Mouse (Mus musculus) heart, embryonic 11.5 days (tissue): ENCODE data around the gene Ptprr. TPM values are rescaled to one million over a fixed set of nuclear protein-coding genes. Genes with fewer than 3 reads are reported as not detected.

Source experiments
- ATAC-seq: fragments of 200-750 bp; cut with Nextera tagmentation; replicated peaks from 2 replicates; pipeline ENCODE4 v1.8.0; 2017; ENCODE audit warnings: moderate library complexity; ENCODE audit not compliant: insufficient number of reproducible peaks, low FRiP score, low TSS enrichment
- H3K27ac ChIP-seq: fragments of 300-500 bp; sonication (generic); 2 replicates; pipeline ENCODE4 v1.5.1; 2014; ENCODE audit warnings: mild to moderate bottlenecking, low read depth, low read length
- H3K27me3 ChIP-seq: fragments of 300-500 bp; sonication (generic); 2 replicates; pipeline ENCODE4 v1.6.1; 2014; ENCODE audit warnings: mild to moderate bottlenecking, low read length, mixed read lengths; ENCODE audit not compliant: control insufficient read depth, insufficient read depth
- H3K36me3 ChIP-seq: fragments of 300-500 bp; sonication (generic); 2 replicates; pipeline ENCODE4 v1.6.1; 2014; ENCODE audit warnings: mild to moderate bottlenecking, low read length, moderate library complexity, mixed read lengths; ENCODE audit not compliant: control insufficient read depth, insufficient read depth
- H3K4me1 ChIP-seq: fragments of 300-500 bp; sonication (generic); 2 replicates; pipeline ENCODE4 v1.6.1; 2014; ENCODE audit warnings: low read length; ENCODE audit not compliant: control insufficient read depth, insufficient read depth
- H3K4me2 ChIP-seq: fragments of 300-500 bp; sonication (generic); 2 replicates; pipeline ENCODE4 v1.6.1; 2014; ENCODE audit warnings: mild to moderate bottlenecking, moderate library complexity
- H3K4me3 ChIP-seq: fragments of 300-500 bp; sonication (generic); 2 replicates; pipeline ENCODE4 v1.5.1; 2014; ENCODE audit warnings: low read depth, low read length
- H3K9ac ChIP-seq: fragments of 300-500 bp; sonication (generic); 2 replicates; pipeline ENCODE4 v1.6.1; 2014; ENCODE audit warnings: mild to moderate bottlenecking, low read depth, low read length, moderate library complexity
- H3K9me3 ChIP-seq: fragments of 300-500 bp; sonication (generic); replicated peaks from 2 replicates; pipeline ENCODE4 v1.6.1; 2016; ENCODE audit warnings: low read length; ENCODE audit not compliant: control insufficient read depth
- WGBS: fragments of 180-500 bp; shearing (Covaris S2); extraction: QIAGEN DNeasy Blood & Tissue Kit; methylation state at CpG from one replicate; pipeline ENCODE4 v1.1.7; 2014; ENCODE audit not compliant: insufficient replicate concordance; 5-methylcytosine and 5-hydroxymethylcytosine counted together
- polyA plus RNA-seq: library from polyadenylated mRNA; unstranded; fragments of >200 nt; fragmentation: Nextera tagmentation; extraction: Ambion mirVana; gene quantifications from 2 replicates; pipeline ENCODE4 v1.2.1, GENCODE M21; 2014

Gene Ptprr
- polyA plus RNA-seq, 1 experiment from 2014 or later = 0.63 TPM

DNA sequence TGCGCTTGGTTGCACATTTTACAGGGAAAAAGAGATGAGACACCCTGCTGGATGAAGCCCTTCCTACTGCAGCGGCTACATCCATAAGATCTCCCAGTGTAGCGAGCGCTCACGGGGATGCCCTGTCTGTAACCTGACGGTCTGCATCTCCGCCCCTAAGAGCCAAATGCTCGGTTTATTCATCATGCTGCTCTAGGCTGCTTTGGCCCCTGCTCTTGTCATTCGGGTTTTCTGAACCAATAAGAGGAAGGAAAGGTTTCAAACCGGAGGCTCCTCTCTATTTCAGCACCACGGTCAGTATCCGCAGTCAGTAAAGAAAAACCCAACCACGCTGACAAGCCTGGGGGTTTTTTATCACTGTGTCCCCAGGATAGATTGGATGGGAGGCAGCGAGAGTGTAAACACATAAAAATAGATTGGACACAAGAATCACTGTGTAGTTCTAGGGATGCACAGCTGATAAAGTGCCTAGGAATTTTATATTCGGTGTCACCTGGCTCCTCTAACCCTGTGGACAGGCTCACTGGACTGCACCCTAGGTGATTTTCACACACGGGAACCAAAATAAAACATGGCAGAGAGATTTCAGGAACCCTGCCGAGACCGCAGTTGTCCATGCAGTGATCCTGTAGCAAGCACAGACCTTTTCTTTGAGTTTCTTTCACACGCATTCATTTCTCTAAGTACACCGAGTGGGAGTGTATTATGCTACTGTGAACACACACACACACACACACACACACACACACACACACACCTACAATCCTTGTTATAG lies 1.3 kb downstream of the Ptprr start:
- Histone ChIP-seq H3K36me3 (no peaks in the 10 kb centered on the region), H3K4me2 (peak overlapping the region; percentile 65), H3K9ac (no peak overlapping the region), H3K27me3 (peaks cover 7% of the 10 kb centered on the region), H3K9me3 (no peaks in the 10 kb centered on the region), H3K27ac (no peak overlapping the region), H3K4me1 (peaks cover 5% of the 10 kb centered on the region), H3K4me3 (no peak overlapping the region; the same call in 1 of the 2 replicates)
- 12% methylated on average over 20 of the region's 20 CpGs for WGBS
- ATAC-seq = no peak

DNA sequence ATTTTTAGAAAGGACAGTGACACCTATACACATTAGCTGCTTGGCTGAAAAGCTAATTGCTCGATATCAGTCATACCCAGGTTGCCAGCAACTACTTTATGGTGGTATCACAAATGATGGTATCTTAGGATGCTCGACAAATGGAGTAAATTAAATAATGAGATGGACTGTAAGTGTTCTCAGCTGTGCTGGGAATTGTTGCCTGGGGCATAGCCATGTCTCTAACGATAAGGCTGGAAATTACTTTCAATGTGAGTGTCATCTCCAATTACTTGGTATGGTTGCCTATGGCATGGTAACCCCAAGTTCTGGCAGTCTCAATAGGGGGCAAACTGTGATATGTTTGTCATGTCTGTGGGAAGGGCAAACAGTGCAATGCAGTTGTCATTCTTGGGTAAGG lies 3.1 kb downstream of the Ptprr start:
- WGBS = 71% methylated on average over 3 of the region's 3 CpGs
- Histone ChIP-seq H3K4me1 (peaks cover 5% of the 10 kb centered on the region), H3K9me3 (no peaks in the 10 kb centered on the region), H3K4me3 (no peak overlapping the region), H3K27ac (no peak overlapping the region), H3K9ac (no peak overlapping the region), H3K4me2 (no peak overlapping the region), H3K27me3 (peaks cover 7% of the 10 kb centered on the region), H3K36me3 (no peaks in the 10 kb centered on the region)
- ATAC-seq = no peak

DNA sequence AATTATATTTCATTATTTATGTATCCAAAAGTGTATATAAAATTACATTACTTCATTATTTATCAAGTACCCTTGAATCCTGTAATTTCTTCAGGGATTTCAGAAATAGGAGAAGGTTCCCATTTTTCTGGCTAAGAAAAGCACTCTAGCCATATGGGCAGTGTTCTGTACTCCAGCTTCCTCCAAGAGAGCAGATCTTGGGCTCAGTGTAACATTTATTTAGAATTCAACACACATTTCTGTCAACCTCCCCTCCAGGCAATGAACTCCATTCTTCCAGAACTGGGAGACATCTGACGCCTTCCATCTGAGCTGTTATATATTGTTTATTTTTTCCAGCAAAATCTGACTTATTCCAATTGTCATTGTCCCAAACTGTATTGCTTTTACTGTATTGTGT lies 20.1 kb downstream of the Ptprr start:
- no peak overlapping the region for H3K27ac ChIP-seq

DNA sequence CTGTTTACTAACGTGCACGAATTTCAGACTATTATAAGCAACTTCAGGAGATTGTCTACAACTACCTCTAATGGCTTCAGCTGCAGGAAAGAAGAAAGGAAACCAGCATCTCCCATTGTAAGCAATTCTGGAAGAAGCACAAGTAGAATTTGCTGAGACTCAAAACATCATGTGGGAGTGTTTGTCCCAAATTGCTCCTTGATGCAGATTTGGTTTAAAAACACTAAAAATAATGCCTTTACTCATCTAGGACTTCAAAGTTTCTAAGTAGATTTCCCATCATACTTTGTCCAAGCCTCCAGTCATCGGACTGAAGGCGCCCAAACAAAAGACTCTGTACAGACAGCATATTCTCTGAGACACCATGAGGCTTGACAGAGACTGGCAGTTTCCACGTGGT lies 57.9 kb downstream of the Ptprr start:
- Histone ChIP-seq H3K4me1 (no peaks in the 10 kb centered on the region), H3K4me3 (no peak overlapping the region), H3K36me3 (no peaks in the 10 kb centered on the region), H3K27ac (no peak overlapping the region), H3K9me3 (no peaks in the 10 kb centered on the region), H3K27me3 (no peaks in the 10 kb centered on the region), H3K9ac (no peak overlapping the region), H3K4me2 (no peak overlapping the region)
- no peak for ATAC-seq
- 76% methylated on average over 5 of the region's 5 CpGs for WGBS

More for the DNA sequence above, 20.1 kb downstream of the Ptprr start:
- H3K4me3 ChIP-seq = no peak overlapping the region
- WGBS = 79% methylated on average over 1 of the region's 1 CpGs
- H3K27me3 ChIP-seq = no peaks in the 10 kb centered on the region
- no peaks in the 10 kb centered on the region for H3K36me3 ChIP-seq
- no peaks in the 10 kb centered on the region for H3K9me3 ChIP-seq
- no peak overlapping the region for H3K9ac ChIP-seq
- H3K4me1 ChIP-seq = no peaks in the 10 kb centered on the region
- no peak for ATAC-seq
- H3K4me2 ChIP-seq = no peak overlapping the region

DNA sequence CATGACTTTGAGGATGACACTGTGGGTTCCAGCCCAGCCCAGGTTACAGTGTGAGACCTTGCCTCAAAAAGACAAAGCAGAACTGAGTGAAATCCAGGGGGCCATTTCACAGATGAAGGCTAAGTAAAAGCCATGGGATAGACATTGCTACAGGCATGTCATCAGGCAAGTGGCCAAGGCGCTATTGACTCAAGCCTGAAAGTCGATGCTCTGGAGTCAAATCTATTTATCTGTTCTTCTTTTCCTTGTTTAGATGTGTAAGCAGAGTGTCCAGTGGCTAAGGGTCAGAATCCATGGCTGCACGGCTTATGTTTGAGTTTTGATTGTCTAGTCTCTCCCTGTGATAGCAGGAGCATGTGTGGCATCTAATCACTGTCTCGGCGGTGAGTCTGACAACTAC lies 60.6 kb downstream of the Ptprr start:
- H3K4me3 ChIP-seq = no peak overlapping the region
- no peak for ATAC-seq
- H3K9ac ChIP-seq = no peak overlapping the region
- no peaks in the 10 kb centered on the region for H3K4me1 ChIP-seq
- no peak overlapping the region for H3K27ac ChIP-seq
- H3K36me3 ChIP-seq = no peaks in the 10 kb centered on the region
- 63% methylated on average over 5 of the region's 5 CpGs for WGBS
- H3K9me3 ChIP-seq = no peaks in the 10 kb centered on the region
- no peak overlapping the region for H3K4me2 ChIP-seq
- no peaks in the 10 kb centered on the region for H3K27me3 ChIP-seq

DNA sequence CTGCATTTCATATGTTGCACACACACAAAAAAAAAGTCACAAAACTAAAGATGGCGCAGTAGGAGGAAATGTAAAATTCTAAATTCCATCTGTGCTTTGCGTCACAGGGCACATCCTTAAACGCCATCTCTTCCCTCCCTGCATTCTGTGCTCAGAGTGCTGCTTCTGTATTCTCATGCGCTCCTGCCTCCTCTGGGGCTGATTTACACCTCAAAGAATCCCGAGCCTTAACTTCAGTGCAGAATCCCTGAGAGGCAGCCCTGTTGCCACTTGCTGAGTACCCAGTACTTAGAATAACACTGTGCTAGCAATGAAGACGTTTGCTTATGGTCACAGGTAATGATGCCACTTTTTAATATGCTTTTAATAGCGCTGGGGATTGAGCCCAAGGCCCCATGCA lies 61.4 kb downstream of the Ptprr start:
- H3K4me1 ChIP-seq = no peaks in the 10 kb centered on the region
- WGBS = 34% methylated on average over 7 of the region's 7 CpGs
- no peaks in the 10 kb centered on the region for H3K27me3 ChIP-seq
- H3K27ac ChIP-seq = no peak overlapping the region
- no peak overlapping the region for H3K4me3 ChIP-seq
- no peak overlapping the region for H3K4me2 ChIP-seq
- no peaks in the 10 kb centered on the region for H3K9me3 ChIP-seq
- no peak overlapping the region for H3K9ac ChIP-seq
- no peaks in the 10 kb centered on the region for H3K36me3 ChIP-seq
- no peak for ATAC-seq

DNA sequence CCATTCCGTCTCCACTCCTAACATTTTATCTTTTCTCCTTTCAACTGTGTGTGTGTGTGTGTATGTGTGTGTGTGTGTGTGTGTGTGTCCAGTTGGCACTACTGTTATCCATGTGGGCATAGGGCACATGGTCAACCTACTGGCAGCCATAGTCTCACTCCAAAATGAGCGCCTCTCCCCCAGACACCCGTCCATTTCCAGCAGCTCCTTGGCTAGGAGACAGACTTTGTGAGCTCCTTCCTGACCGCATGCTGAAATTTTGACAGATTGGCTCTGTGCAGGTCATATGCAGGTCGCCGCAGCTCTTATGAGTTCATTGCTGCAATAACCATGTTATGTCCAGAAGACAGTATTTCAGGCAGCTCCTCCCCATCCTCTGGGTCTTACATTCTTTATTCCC lies 62.8 kb downstream of the Ptprr start:
- Histone ChIP-seq H3K4me3 (no peak overlapping the region), H3K27me3 (no peaks in the 10 kb centered on the region), H3K27ac (no peak overlapping the region), H3K9me3 (no peaks in the 10 kb centered on the region), H3K9ac (no peak overlapping the region), H3K4me1 (no peaks in the 10 kb centered on the region), H3K4me2 (no peak overlapping the region), H3K36me3 (no peaks in the 10 kb centered on the region)
- no peak for ATAC-seq
- WGBS = 79% methylated on average over 6 of the region's 6 CpGs

DNA sequence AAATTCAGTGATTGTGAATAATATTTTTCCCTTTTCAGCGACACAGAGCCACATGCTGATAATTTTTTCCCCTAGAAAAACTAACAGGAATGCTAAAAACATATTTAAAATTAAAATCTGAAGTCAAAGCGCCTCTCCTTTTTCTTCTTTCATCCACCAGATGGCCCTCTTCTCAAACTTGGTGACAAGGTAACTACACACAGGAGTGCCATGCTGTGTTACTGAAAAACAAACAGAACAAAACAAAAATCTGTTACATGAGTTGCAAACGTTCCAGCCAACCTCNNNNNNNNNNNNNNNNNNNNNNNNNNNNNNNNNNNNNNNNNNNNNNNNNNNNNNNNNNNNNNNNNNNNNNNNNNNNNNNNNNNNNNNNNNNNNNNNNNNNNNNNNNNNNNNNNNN lies 66.0 kb downstream of the Ptprr start:
- Histone ChIP-seq H3K4me2 (no peak overlapping the region), H3K9me3 (no peaks in the 10 kb centered on the region), H3K27me3 (no peaks in the 10 kb centered on the region), H3K27ac (no peak overlapping the region), H3K36me3 (no peaks in the 10 kb centered on the region), H3K9ac (no peak overlapping the region), H3K4me1 (no peaks in the 10 kb centered on the region), H3K4me3 (no peak overlapping the region)
- no peak for ATAC-seq
- WGBS = 20% methylated on average over 3 of the region's 3 CpGs

DNA sequence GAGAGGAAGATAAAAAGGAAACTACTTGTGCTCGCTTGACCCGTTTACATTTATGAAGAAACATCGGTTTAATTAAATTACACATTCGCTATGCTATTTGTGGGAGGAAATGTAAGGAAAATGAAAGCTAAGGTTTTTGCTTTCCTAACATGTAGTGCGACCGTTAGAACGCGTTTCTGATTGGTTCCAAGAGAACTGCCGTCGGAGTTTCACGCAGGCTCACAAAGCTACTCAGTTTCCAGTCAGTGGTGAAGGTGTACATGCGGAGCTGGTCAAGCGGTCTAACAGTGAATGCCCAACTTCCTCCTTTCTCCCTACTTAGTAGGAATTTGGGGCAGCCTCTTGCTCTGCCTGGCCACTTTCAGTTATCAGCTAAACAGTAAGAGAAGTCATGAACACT lies 78.5 kb downstream of the Ptprr start:
- no peak overlapping the region for H3K9ac ChIP-seq
- no peaks in the 10 kb centered on the region for H3K4me1 ChIP-seq
- H3K27ac ChIP-seq = no peak overlapping the region
- no peaks in the 10 kb centered on the region for H3K27me3 ChIP-seq
- no peak for ATAC-seq
- no peaks in the 10 kb centered on the region for H3K9me3 ChIP-seq
- no peak overlapping the region for H3K4me3 ChIP-seq
- no peaks in the 10 kb centered on the region for H3K36me3 ChIP-seq
- H3K4me2 ChIP-seq = no peak overlapping the region
- 87% methylated on average over 13 of the region's 13 CpGs for WGBS
